Mouse (Mus musculus): ENCODE data around the gene Sec61b. TPM values are rescaled to one million over a fixed set of nuclear protein-coding genes. Genes with fewer than 3 reads are reported as not detected.

Sec61b gene
- total RNA-seq, 2 experiments from 2014 or later = 361 to 823 TPM

DNA sequence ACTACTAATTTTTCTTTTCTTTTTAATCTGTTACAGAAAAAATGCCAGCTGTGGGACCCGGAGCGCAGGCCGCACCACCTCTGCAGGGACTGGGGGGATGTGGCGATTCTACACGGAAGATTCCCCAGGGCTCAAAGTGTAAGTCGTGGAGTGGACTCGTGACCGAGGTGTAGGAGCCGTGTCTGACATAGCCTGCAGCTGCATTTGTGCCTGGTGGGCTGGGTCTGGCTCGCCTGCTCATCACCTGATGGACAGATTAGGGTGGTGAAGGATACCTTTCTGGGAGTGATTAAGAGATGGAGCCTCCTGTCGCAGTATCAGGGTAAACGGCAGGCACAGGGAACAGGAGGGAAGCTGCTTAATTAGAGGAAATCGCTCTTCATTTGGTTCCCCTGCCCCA, 5.6 kb downstream of the Sec61b start:
- ATAC-seq (replicated peaks; ENCODE audit: poor library complexity, severe bottlenecking) = no peak

DNA sequence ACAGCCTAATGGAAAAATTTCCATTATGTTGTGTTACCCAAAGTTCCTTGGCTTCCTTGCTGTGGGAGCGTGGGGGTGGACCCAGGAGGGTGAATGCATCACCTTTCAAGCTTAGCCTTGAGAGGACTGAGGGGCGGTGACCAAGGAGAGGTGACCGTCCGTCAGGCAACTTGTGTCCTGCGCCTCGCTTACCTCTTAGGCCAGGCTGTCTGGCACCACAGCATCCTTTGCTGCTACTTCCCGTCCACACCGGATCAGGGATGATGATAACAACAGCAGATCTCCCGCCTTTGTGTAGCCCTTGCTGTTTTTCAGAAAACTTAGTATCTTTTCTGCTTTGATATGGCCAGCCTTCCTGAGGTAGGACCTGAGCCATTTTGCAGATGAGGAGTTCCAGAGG, 6.1 kb downstream of the Sec61b start:
- ATAC-seq (replicated peaks; ENCODE audit: poor library complexity, severe bottlenecking) = no peak

DNA sequence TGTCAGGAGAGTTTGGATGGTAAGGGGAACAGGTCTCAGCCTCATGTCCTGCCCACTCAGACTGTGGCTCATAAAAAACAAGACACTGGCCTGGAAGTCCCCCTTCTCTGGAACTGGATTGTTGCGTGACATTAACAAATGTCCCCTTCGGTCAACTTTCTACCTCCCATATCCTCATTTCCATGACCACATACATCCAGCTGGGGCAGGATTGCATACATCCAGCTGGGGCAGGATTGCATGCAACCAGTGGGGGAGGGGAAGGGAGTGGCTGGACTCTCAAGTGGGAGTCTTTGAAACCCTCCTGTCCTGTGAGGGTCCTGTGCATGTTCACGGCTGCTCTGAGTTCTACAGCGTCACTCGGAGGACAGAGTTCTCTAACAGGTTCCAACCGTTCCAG, 16.8 kb downstream of the Sec61b start:
- peak; percentile 80 for ATAC-seq (replicated peaks; ENCODE audit: poor library complexity, severe bottlenecking)

DNA sequence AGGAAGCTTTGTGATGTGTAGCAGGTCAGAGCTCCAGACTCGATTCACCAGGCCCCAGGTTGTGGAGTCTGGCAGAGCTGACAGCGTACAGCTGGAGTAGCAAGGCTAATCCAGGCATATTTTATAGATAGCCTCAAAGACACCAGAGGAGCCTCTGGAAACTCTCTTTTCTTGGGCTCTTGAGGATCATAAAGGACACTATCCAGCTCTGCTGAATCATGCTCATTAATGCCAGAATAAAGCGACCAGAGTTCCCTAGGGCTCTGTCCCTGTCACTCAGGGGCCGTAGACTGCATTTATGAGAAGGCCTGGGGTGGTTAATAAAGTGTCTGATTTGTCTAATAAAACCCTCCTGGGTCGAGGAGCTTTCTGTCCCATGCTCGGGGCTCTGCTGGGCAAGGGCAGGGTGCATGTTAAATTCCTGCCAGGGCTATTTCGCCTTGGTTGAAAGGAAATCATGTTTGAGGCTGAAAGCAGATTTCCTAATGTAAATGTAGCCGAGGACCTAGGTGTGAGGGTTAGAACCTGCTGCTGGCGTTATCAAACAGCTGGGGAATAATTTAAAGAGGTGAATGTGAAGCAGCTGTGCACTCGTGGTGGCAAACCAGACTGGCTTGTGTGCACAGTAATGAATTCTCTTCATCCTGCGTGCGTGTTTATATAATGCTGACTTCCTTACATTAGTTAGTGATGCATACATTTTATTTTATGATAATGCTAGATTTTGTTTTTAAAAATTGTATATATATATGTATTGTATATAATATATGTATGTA, 18.0 kb downstream of the Sec61b start:
- ATAC-seq (replicated peaks; ENCODE audit: poor library complexity, severe bottlenecking) = no peak

DNA sequence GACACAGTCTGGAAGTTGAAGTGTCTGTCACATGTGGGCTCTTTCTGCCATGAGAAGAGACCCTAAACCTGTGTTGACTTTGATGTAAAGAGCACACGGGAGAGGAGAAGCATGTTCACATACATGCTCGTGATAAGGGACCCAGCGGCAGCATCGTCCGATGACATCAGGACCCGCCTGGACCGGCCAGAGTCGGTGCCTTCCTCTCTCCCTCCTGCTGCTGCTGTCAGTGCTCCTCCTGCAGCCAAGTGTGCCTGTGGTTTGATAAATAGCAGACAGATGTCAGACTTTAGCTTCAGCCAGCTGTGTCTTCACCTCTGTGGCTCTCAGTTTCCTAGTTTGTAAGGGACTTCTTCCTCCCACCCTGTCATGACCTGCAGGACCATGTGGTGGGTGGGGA, 19.0 kb downstream of the Sec61b start:
- no peak for ATAC-seq (replicated peaks; ENCODE audit: poor library complexity, severe bottlenecking)

DNA sequence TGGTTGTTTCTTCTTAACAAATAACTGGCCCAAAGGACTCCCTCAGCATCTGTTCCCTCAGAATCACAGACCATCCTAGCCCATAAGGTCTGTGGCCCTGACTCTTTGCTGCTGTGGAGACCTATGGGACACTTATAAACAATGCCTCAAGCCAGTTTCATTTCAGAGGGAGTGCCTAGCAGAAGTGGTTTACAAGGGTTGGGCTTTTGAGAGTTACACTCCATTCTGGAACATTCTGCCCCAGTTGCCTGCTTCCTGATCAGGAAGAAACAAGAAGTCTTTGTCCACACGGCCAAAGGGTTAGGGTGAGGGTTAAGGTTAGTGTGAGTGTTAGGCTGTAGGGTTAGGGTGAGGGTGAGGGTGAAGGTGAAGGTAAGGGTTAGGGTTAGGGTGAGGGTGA, 19.7 kb downstream of the Sec61b start:
- no peak for ATAC-seq (replicated peaks; ENCODE audit: poor library complexity, severe bottlenecking)

DNA sequence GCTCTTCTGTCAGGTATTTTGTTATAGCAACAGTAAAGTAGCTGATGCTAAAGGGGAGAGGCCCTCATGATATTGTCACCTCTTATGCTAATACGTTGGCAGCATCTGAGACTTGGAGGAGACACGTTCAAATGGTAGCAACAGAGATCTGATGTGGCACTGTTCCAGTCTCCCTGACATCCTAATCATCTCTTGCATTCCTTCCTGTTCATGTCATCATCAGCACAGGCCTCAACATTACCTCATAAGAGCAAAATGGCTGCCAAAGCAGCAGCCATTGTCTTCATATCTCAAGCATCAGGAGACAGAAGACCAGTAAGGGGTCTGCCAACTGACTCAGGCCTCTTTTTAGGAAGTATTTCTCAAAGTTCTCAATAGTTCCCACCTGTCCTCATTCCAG, 20.2 kb downstream of the Sec61b start:
- ATAC-seq (replicated peaks; ENCODE audit: poor library complexity, severe bottlenecking) = 0 out of 2 replicates have a peak, but pooled peaks have one; percentile 17

DNA sequence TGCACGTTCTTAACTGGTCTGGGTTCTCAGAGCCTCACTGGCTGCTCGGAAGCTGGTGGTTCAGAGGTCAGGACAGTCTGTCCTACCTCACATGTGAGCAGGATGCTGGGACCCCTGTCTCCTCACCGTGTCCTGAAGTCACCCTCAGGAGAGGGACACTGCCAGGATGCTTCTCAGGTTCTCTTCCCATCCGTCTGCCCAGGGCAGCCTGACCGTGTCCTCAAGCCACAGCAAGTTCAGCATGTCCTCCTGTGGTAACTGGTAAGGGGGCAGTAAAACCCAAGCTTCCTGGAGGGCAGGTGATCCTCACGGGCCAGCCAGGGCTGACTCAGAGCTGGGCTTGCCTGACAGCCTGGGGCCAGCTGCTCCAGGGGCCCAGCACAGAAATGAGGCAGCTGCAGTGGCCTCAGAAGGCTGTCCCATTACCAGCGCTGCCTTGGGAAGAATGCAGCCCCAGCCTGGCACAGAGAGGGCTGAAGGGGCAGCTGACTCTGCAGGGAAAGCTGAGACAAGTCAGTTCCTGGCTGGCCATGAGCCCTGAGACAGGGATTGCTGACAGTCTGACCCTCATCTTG, 23.4 kb downstream of the Sec61b start:
- no peak for ATAC-seq (replicated peaks; ENCODE audit: poor library complexity, severe bottlenecking)

DNA sequence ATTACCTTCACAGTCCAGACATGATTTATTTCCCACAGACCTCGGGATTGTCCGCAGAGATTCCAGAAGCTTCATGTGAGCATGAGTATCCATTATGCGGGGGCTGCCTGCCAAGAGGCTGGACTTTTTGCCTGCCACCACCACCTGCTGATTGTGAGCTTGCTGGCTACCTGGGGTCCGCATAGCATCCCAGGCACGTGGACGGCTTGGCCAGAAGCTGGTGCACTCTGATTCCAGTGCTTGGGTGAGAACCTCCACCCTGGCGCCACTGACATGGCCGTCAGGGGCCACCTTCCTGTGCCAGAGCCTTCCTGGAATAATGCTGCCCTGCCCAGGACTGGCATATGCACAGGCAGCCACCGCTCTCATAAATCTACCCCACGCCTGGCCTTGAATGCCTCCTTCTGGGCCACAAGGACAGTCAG, 24.7 kb downstream of the Sec61b start:
- no peak for ATAC-seq (replicated peaks; ENCODE audit: poor library complexity, severe bottlenecking)

DNA sequence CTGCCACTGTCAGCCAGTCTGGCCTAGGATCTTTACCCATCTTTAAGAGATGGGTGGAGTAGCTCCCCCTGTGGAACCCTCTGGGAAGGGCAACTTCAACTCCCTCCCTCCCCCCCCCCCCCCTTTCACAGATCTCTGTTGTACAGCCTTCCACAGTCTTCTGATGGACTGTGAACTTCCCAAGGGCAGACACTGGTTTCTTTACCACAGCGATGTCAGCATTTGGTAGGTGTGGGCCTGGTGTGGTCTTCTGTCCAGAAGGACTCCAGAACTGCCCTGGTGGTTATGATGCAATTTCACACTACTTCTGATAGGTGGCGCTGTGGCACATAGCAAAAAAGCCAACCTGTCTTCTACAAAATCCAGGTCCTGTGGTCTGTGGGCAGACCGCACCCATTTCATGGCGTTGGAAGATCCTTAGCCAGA, 28.1 kb downstream of the Sec61b start:
- ATAC-seq (replicated peaks; ENCODE audit: poor library complexity, severe bottlenecking) = peak; percentile 87

DNA sequence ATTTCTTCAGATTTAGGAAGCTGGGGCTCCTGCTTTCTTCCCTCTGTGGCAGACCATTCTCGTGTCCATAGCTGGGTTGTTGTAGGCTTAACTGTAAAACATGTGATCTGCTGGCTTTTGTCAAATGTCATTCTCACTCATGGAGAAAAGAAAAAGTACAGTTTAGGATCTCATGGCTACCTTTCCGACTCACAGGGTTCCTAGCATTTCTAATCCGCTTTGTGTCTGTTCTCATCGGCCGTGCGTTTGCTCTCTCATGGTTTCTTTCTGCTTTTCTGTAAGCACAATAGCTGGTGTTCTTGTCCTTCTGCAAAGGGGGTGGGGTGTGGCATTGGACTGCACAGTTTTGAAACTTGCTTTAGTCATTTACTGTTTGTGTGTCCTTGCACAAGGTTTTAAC, 28.6 kb downstream of the Sec61b start:
- ATAC-seq (replicated peaks; ENCODE audit: poor library complexity, severe bottlenecking) = no peak

DNA sequence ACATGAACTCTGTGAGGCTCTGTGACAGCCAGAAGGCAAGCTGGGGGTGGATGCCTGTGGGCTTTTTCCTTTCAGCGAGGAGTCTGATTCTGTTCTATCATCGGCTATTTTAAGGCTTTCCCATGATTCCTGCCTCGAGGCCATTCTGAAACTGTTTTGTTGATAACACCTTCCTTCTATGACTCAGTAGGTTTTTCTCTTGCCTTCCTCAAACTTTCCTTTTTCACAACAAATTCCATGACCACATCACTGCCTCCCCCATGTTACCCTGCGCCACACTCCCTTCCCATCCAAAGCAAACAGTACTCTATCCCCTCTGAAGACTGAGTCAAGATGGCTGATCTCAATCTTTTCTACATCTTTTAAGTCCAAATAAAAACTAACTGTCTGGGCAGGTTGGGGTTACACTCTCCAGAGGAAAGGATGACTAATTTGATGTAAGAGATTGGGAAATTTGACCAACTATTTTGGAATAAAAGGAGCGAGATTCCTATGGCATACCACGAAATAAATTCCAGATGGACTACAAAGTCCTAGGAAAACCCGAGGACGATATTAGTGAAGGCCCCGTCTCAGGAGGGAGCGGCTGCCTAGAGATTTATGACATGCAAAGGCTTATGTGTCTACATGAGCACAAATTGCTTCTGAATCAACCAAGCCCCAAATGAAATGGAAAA, 30.5 kb downstream of the Sec61b start:
- no peak for ATAC-seq (replicated peaks; ENCODE audit: poor library complexity, severe bottlenecking)

DNA sequence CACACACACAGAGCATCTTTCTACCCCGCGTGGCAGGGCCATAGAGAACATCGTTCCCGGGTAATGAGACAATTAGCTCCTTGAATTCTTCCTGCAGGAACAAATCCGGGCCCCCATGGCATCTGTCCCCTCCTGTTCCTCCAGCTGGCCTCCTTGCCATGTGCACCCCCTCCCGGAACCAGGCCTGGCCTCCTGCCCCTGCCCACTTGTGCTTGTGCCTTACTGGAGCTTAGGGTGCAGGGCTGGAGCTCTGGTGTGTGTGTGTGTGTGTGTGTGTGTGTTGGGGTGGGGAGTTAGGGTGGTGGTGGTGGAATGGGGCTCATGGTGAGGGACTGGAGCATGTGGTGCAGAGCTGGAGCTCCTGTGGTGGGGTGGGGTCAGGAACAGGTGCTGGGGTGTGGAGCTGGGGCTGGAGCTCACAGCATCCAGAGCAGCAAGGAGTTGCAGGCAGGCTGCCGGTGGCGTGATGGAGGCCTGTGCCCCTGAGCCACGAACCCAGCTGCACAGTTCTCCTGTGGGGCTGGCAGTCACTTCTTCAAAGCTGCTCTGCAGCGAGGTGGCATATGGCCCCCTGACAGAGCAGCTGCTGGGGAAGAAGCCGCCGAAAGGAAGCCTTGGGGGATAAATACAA, 44.2 kb downstream of the Sec61b start:
- no peak for ATAC-seq (replicated peaks; ENCODE audit: poor library complexity, severe bottlenecking)

DNA sequence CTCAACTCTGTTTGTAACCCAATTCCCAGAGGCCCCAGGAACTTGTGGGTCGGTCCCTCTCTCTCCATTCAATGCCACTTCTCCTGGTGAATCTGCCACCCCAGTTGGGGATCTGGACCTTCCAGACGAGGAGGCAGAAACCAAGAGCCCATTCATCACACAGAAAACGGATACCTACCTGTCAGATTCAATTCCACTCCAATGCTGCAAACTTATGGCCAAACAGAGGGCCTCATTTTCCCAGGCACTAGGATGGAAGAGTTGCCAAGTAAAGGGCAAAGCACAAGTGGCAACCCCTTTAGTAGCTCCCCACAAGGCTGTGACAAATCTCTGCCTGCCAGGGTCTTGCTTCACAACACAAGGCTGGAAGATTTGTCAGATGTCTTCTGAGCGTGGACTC, 45.6 kb downstream of the Sec61b start:
- no peak for ATAC-seq (replicated peaks; ENCODE audit: poor library complexity, severe bottlenecking)

DNA sequence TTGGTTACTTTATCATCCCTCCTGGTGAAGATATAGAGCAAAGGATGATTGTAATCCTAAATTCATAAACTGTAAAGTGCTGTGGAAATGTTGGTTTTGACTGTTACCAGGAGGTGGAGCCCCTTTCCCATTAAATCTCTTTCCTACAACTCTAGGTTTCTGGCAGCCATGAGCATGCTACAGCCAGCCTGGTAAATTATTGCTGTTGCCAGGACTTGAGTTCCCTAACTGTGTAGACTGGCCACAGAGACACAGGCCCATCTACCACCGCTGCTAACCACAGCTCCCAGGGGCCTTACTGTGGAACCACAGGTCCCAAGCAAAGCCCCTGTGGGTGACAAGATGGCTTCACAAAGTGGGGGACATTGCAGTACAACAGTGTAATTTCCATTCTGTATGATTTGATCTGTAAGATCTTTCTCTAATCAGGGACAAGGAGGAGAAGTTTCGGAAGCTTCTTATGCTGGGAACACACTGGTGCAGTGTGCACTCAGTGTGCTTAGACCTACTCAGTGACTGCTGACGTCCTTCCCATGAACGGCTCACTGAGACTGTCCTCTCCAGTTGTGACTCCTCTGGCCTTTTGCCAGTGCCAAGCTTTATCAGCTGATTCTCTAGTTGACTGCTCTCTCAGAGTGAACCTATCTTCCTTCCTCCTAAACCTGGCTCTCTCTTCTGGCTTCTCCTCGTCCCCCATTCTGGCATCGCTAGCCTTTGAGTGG, 47.6 kb downstream of the Sec61b start:
- 0 out of 2 replicates have a peak, but pooled peaks have one; percentile 30 for ATAC-seq (replicated peaks; ENCODE audit: poor library complexity, severe bottlenecking)

DNA sequence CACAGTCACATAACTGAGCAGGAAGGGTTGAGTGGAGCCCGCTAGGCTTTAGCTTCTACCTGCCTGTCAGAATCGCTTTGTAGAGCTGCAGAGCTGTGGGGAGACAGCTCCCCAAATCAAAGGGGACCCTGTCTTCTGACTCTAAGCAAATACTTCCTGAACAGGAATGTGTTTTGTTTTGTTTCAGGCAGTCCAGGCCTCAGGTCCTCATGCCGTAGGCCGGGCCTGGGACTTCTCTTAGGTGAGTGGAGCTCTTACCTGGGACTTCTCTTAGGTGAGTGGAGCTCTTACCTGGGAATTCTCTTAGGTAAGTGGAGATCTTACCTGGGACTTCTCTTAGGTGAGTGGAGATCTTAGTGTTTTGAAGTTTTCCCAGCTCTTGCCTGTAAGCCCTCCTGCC, 55.4 kb downstream of the Sec61b start:
- no peak for ATAC-seq (replicated peaks; ENCODE audit: poor library complexity, severe bottlenecking)

Data from granulocyte monocyte progenitor cell, adult 5-6 weeks (primary cell).